Mouse (Mus musculus) fibroblast of lung, adult 2 months (primary cell): ENCODE measurements at regions not wholly inside any gene's neighbourhood (a gene's known extent, or its start where the extent isn't known, plus 50 kb on each side); places are given as distances from the start of the nearest gene placed in this dataset.

Source experiments
- DNase-seq: peaks from one replicate; pipeline ENCODE4 v3.0.0-alpha.2; 2011; ENCODE audit warnings: low read depth

DNA sequence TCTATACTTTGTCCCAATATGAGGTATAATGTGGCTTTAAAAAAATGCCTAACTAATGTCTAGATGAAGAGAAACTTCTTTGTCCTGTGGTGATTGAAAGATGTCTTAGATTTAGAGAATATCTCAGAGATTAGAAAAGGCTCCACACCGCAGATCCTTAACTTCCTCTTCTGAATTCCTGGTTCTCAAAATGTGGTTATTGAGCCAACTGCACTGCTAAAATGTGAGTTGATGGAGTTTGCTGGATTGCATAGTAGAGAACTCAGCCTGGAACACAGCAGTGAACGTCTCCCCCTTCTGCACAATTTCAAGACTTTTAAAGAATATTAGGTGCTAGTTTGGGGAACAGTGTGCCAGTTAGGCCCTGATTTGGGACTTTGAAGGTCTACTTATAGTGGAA is 312.7 kb upstream of the Cd180 start:
- no peak for DNase-seq

DNA sequence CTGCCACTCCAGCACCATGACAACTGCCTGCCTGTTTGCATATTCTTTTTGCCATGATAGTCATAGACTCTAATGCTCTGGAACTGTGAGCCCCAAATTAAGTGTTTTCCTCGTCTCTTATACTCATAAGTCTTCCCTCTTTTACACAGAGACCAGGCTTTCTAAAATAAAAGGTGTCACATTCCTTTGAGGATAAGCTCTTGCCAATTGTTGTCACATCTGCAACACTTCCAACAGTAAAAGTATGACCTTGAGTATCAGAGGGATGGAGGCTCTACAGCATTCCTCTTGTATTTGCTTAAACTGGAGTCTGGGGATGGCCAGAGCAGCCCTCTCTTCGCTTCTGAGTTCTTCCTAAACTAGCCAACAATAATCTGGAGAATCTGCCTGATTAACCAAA is 301.4 kb upstream of the Cd180 start:
- no peak for DNase-seq

DNA sequence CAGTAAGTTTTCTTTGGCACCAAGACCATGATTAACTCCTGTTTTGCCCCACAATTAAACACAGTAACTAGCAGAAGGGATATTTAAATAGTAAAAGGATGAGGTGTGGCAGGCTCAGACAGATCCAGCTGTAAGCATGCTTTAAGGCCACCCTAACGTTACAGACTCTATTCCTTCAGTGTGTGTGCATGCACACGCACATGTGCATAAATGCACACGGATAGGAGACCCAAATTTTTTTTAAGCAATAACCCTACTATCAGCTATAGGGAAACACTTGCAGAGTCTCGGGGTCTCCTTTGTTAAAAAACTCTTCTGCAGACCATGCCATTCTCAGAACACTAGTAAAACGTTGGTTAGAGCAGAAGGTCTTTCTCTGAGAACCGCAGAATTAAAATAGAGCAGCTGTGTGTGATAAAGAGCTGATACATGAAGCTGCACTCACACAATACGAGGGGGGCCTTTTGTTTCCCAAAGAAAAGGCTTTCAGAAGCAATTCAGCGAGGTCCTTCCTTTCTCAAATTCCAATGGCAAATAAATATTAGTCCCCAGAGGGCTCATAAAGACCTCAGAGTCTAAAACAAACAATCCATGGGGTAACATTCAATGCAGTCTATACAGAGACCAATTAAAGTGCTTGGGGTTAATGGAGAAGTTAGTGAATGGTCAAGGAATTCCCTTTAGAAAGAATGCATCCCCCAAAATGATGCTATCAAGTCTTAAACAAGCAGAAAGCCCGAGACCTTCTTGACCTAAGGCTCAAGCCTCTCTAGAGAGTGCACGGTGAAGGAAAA is 300.3 kb upstream of the Cd180 start:
- DNase-seq = no peak

DNA sequence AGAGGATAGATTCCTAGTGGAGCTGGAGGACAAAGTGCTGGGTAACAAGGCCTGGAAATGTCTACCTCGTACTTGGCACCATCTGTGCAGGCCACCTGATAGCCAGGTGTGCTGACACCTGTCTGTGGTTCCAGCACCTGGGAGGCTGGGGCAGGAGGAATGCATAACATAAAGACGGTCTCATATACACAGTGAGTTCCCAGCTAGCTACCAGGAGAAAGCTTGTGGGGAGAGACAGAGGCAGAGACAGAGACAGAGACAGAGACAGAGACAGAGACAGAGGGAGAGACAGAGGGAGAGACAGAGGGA is 299.7 kb upstream of the Cd180 start:
- no peak for DNase-seq

DNA sequence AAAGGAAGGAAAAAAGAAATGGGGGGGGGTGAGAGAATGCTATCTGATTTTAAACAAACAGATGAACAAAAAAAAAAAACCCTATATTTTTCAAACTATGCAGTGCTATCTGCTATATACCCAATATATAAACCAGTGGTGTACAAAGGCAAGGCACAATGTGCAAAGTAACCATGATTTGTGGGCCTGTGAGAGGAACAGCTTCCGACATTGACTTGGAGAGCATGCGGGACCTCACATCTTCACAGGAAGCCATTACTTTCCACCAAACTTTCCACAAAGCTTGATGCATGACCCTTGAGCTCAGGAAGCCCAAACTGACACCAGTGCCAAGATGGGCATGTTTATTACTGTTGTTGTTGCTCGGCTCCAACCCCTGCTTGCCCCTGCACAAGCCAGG is 299.3 kb upstream of the Cd180 start:
- DNase-seq = no peak

DNA sequence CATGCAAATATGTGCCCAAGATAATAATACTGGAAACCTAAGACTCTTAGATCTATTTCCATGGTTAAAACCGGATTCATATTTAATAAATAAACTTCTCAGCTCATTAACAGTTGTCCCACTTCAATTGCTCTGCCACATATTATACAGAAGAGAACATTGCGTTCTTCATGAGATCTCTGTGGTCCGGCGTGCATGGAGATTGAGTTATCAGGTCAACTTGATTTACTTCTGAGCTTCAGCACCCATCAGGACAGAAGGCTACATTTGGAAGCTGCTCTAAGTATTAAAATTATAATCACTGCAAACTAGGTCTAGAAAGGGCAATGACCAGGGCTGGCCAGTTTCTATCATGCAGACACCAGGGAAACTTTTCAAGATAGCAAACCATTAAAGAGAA is 295.9 kb upstream of the Cd180 start:
- no peak for DNase-seq

DNA sequence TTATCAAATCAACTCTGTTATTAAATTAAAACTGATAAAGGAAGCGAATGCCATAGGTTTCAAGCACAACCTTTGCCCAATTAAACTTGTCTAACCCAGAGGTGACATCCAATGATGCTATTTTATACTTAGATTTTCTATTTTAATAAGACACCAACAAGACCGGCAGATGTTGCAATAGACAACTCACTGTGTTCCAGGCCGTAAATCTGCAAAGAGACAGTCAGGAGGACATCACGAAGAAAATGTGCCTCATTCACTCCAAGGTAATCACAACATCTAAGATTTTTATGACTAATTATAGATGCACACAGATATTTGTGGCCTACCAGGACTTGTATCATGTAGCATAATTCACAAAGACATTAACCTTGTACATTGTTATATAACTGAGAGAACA is 281.5 kb upstream of the Cd180 start:
- no peak for DNase-seq

DNA sequence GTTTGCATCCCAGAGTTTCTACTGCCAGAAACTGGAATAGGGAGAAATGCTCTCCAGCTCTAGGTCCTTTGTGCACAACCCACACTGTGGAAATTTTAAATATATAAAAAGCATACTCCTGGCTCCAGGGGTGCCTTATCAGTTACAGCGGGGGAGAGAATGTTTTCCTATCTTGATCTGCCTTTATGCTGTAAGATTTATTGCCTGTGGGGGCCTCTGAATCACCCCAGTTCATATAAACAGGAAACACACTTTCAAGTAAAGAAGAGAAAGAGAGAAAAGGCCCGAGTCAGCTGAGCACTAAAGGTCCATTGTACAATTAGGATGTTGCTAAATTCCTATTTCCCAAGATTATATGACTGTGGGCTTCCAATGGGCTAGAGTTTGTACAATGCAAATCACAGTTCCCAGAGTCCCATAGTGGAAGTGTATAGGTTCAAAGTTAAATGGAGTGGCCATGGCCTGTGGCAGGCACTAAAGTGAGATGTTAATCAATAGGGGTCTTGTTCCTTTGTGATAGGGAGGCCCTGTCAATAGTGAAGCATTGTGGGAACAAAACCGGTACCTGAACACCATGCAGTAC is 258.9 kb upstream of the Cd180 start:
- DNase-seq = no peak

DNA sequence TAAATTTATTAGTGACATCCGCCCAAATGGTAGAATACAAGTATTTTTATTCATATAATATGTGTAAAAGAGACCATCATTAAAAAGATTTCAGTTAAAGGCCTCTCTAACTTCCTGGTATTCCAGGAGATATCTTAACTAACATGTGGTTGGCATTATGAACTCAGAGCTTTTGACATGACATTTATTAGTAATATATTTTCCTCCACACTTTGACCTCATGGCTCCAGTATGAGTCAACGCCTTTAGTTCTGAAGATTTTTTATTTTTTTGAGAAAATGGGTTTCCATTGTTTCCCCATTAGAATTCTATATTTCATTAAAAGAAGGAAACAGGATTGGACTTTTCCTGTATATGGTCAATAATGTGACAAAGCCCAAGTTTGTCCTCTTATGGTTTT is 250.7 kb upstream of the Cd180 start:
- no peak for DNase-seq

DNA sequence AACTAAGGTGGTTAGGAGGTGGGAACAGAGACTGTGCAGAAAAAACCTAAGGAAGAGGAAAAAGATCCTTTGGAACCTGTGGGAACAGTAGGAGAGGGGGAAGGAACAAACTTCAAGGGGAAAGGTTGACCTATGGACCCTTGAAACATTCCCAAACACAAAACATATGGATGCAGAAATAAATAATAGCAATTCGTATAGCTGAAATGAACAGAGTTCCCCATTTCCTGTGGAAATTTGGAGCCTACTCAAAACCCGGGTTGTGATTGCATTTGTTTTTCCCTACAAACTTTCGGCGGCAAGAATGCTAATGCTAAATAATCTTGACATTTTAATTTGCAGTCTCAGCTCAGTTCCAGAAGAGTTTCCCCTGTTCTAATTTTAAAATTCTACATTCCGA is 246.0 kb upstream of the Cd180 start:
- no peak for DNase-seq

DNA sequence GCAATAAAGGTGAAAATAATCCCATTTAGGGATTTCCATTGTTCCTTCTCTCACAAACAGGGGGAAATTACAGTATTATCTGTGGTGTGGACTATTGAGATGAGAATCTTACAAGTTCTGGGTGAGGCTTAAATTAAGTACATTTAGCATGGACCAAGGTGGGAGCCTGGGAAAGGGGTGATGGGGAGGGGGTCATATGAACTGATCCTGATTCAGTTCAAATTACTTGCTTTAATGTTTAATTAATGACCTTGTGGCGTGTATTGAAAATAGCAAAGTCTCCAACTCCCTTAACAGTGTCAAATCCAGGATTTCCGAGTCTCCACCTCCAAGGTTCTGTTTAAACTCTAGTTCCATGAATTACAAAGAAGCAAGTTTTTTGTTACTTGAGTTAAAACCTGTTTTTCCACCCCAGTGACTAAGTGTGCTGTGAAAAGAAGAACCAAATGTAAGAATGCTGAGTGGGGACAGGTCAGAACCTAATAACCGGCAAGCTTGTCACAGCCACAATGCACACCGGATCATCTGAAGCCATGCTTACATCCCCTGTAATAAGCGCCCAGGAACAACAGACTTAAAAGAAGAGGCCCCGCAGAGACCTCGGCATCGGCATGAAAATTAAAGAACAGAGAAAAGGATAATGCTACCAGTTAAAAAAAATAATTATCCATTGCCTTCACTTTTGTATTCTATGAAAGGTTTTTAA is 243.8 kb upstream of the Cd180 start:
- no peak for DNase-seq

DNA sequence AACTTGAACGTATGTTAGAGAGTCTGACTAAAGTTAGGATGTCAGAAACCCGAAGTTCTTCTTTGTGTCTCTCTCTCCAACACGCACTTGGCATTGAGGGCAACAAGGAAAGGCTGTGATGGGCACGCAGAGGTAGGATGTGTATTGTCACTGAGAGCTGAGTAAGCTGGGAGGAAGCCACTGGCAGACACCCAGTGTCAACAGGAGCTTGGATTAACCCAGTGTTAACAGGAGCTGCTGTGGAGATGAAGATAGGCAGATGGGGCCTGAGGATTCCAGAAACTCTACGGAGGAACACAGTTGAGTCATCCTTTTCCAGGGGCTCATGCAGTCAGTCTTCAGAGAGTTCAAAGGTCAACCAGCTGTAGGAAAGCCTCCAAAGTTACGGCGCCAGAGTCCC is 242.2 kb upstream of the Cd180 start:
- DNase-seq = no peak

DNA sequence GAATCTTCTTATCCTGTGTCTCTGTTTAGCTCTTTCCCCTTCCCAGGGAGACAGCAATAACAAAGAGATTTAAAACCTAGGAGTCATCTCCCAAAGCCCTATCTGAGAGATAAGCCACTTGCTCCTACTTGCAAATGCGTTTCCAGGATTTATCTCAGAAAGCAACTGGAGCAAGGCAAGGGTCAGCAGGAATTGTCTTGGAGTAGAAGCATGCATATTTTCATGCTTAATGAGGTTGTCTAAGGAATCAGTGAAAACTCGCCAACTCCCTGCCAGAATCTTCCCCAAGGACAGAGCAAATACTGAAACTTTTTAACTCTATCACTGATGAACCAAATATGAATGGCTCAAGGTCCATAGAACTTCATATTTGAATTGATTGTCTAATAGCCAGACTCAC is 234.6 kb upstream of the Cd180 start:
- no peak for DNase-seq

DNA sequence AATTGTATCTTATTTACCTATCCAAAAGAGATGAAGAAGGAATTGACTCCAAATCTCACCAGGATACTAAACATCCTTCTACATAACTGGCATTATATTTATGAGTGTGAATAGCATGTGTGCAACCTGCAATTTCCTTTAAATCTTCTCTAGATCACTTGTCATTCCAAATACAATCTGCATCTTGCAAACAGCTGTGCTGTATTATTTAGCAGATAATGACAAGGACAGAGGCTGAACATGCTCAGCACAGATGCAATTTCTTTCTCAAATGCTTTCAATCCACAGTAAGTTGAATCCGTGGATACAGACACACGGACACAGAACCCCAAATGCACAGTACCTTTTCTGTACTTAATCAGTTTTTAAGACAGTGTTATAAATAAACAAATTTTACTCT is 229.4 kb upstream of the Cd180 start:
- no peak for DNase-seq

DNA sequence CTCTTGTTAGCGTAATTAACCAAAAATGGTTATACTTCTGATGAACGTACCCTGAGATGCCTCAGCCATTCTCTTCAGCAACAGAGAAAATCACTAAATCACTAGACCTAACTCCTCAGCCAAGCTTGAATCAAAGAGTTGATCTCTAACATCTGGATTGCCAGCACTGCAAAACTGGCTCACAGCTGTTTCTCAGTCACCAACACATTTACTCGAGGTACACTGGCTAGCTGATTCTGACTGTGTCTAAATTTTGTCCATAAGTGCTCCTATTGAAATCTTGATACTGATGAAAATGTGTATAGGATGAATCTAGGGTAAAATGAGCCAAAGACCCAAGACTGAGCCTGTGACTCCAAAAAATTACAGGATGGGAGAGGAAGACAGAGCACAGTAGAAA is 211.5 kb upstream of the Cd180 start:
- DNase-seq = no peak

DNA sequence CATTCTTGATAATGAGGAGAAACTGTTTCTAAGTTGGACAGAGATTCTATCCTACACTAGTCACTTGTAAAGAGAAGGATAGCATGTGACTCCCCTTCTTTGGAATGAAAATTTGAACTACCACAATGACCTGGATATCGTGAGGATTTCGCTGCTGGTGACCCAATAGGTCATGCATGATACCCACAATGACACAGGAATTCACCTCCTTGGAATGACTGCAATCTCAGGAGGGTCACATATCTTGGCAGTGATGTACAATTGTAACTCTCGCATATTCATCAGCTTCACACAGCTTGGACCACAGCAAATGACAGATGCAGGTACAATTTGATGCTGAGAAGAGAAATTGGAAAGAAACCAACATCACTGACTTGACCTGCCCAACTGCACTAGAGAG is 210.9 kb upstream of the Cd180 start:
- DNase-seq = no peak

DNA sequence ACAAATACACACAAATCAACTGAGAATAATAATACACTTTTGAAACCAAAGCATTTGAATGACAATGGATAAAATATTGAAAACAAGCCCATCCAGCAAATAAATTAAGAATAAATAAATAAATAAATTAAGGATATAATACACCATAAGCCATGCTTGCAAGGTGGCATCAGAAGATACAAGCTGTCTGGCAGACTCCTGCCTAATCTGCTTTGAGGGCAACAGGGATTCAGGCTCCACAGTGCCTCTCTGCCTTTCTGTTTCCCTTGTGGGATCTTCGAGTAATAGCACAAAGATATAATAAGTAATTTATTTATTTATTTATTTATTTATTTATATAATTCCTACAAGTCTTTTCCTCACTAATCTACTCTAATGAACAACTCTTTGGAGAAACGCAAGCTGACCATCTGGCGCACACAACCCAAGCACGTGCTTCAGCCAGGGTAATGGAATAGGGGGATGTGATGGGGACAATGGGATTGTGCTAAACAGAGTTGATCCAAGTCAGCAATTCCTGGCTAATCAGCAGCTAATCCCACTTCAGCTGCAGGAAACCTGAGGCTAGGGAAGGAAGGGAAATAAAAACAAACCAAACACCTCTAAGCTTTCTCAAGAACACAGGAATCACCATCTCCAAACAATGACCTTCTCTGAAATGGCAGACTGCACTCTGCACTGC is 205.8 kb upstream of the Cd180 start:
- DNase-seq = no peak

DNA sequence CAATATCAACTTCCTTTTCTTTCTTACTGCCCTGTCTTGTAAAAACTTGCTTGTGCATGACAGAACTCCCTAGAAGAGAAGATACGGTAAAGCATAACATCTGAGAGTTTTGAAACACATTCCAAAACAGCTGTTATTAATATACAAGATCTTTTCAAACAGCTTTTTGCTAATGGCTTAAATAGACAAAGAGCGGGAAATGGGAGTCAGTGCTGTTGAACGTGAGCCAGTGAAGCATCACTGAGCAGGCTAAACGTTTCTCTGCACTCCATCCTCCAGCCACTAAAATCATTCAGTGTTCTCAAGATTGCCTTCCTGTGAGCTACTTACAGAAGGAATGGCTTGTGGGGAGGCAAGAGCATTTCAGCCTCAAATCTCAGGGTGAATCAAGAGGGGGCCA is 202.0 kb upstream of the Cd180 start:
- no peak for DNase-seq

DNA sequence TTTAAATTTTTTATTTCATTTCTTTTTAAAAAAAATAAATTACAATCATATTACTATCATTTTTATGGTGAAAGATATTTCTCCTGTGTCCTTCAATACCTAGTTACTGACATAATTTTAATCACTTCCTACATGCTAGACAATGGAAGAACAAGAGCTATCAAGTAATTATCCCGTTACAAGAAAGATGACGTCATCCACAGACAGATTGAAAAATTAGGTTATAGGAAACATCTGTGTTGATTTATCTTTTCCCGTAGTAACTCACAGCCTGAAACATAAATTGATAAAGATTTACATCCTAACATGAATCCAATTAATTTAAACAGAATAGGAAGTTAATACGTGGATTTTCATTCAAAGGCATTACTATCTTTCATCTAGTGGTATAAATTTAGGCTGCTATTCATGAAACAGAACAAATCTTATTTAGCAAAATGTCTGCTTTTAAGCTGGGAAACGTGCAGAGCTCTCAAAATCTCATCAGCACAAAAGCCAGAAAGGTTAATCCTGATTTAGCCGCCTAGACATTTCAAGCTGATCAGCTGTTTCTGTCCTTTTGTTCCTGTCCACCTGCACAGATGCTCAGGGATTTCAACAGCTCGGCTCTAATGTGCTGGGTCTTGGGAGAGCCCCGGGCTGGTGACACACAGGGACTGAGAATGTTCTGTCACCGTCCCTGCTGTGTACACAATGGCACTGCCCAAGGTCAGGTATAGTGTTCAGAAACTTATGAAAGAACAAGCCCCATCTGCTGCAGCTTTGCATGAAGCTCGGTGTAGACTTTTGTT is 189.0 kb upstream of the Cd180 start:
- no peak for DNase-seq

DNA sequence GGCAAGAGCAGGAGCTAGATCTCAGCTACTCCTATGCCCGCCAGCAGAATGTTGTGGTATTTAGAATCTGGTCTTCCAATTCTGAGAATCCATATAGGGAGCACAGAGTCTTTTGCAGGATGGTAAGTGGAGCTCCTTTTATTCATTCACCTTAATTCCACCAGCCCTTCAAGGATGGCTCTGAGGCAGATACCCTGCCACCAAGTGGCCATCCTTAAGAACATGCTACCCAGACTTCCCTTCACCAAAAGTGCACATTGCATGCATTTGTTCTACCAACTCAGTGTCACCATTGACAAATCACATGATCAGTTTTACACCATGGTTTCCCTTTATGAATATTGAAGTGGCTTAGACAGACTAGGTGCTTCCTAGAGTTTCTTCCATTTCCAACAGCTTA is 186.1 kb upstream of the Cd180 start:
- no peak for DNase-seq

DNA sequence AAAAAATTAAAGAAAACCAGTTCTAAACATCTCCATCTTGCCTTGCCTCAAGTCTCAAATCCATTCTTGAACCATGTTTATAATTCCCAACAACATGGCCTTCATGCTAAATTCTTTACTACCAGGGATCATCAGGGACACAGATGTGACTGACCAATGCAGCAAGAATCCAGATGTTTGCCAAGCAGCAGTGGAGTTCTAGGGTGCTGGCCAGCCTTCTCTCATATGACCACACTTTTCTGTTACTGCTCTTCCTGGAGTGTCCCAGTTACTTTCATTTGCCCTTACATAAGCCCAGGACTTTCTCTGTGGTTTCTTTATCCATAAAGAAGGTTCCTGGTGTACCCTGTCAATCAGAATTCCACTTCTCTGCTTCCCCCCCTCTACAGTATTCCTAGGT is 185.4 kb upstream of the Cd180 start:
- DNase-seq = no peak

DNA sequence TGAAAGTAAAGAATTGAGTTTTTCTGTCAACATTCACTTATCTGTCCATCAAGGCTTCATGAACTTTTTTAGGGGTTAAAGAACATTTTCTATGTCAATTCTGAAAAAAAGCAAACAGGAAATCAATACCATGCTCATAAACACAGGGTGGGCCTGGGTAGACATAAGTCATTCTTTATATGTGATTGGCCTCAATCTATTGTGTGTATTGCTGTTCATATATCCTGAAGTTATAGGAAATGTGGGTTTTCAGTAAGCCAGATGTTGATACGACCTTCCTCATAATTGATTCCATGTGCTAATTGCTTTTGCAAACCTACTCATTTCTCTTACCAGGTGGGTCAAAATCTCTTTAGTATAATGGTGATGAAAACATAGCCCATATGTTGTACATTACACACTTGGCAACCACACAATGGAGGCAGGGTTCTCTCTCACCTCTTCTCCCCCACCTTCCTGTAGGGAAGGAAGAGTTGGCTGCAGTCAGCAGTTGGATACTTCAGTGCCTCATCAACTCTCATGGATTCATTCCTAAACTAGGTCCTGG is 182.6 kb upstream of the Cd180 start:
- DNase-seq = no peak
